Mouse (Mus musculus) frontal cortex, postnatal 10 days (tissue): ENCODE data around the gene Aadat.
"Not testable (repeated sequence)": the region's sequence is repeated elsewhere in the genome, so short reads cannot be mapped to it uniquely, and the experiment has no call there.

ENCODE experiments used
- DNase-seq, 2 experiments: peaks; one replicate each; pipeline ENCODE4 v3.0.0; 2022; ENCODE audit warnings: low spot score in 2 of 2, mixed read lengths in 1 of 2

The Aadat gene

GRCm38 (mm10) chr8:60505653-60506521 is at the start of gene Aadat:
TSS of gene Aadat (plus strand) at chr8:60505932.
- DNase-seq = peak; percentile 65 to 66

- DNase-seq = peak; percentile 30 to 67
These were observed 38.9 kb upstream of the Aadat start for GRCm38 (mm10) chr8:60466686-60467335.

- no peak for DNase-seq
These were observed 15.6 kb upstream of the Aadat start for GRCm38 (mm10) chr8:60490147-60490546.

- DNase-seq = no peak
These were observed 13.9 kb upstream of the Aadat start for GRCm38 (mm10) chr8:60491871-60492270.

GRCm38 (mm10) chr8:60492471-60492870 is 13.3 kb upstream of the Aadat start:
- no peak for DNase-seq

GRCm38 (mm10) chr8:60494606-60495005 is 11.1 kb upstream of the Aadat start:
- DNase-seq = no peak

GRCm38 (mm10) chr8:60495046-60495445 is 10.7 kb upstream of the Aadat start:
- not testable (repeated sequence) for DNase-seq

- DNase-seq = no peak
These were observed 2.6 kb upstream of the Aadat start, which contains the start of gene Gm10283 for GRCm38 (mm10) chr8:60503098-60503497. TSS of gene Gm10283 (minus strand) at chr8:60503198.

GRCm38 (mm10) chr8:60518286-60518685 is 12.6 kb downstream of the Aadat start:
- DNase-seq = no peak

GRCm38 (mm10) chr8:60534945-60535344 is 29.2 kb downstream of the Aadat start:
- no peak for DNase-seq

- no peak for DNase-seq
These were observed 61.1 kb downstream of the Aadat start for GRCm38 (mm10) chr8:60566783-60567182.

- no peak for DNase-seq
These were observed 71.5 kb downstream of the Aadat start for GRCm38 (mm10) chr8:60577231-60577630.

GRCm38 (mm10) chr8:60583369-60583768 is 77.6 kb downstream of the Aadat start:
- no peak for DNase-seq

- not testable (repeated sequence) for DNase-seq
These were observed 85.8 kb downstream of the Aadat start for GRCm38 (mm10) chr8:60591352-60592105.

- no peak for DNase-seq
These were observed 89.0 kb downstream of the Aadat start for GRCm38 (mm10) chr8:60594761-60595160.
